Mouse (Mus musculus) stomach, postnatal 0 days (tissue): ENCODE data around the gene Plekho2. TPM values are rescaled to one million over a fixed set of nuclear protein-coding genes. Genes with fewer than 3 reads are reported as not detected.
A peak's percentile ranks its signal among the peaks of the same experiment; 100 is the strongest.

Source experiments
- ATAC-seq: fragments of 200-750 bp; cut with Nextera tagmentation; 2 replicates; pipeline ENCODE4 v1.8.0; 2017; ENCODE audit not compliant: low FRiP score, low TSS enrichment
- DNase-seq: peaks from one replicate; pipeline ENCODE4 v3.0.0-alpha.2; 2016; ENCODE audit warnings: low spot score
- H3K27ac ChIP-seq: fragments of 300-500 bp; sonication (generic); replicated peaks from 2 replicates; pipeline ENCODE4 v1.5.1; 2014; ENCODE audit warnings: mild to moderate bottlenecking, control low read depth
- H3K27me3 ChIP-seq: fragments of 300-500 bp; sonication (generic); 2 replicates; pipeline ENCODE4 v1.6.1; 2014; ENCODE audit warnings: low read length; ENCODE audit not compliant: control insufficient read depth, insufficient read depth
- H3K36me3 ChIP-seq: fragments of 300-500 bp; sonication (generic); 2 replicates; pipeline ENCODE4 v1.6.1; 2014; ENCODE audit warnings: low read length, mixed read lengths; ENCODE audit not compliant: control insufficient read depth, insufficient read depth
- H3K4me1 ChIP-seq: fragments of 300-500 bp; sonication (generic); replicated peaks from 2 replicates; pipeline ENCODE4 v1.6.1; 2014; ENCODE audit warnings: antibody characterized with exemption; ENCODE audit not compliant: control insufficient read depth, insufficient read depth
- H3K4me2 ChIP-seq: fragments of 300-500 bp; sonication (generic); replicated peaks from 2 replicates; pipeline ENCODE4 v1.6.1; 2014; ENCODE audit warnings: low read depth, mild to moderate bottlenecking, control low read depth, moderate library complexity
- H3K4me3 ChIP-seq: fragments of 300-500 bp; sonication (generic); 2 replicates; pipeline ENCODE4 v1.5.1; 2014; ENCODE audit warnings: low read depth, low read length, control low read depth
- H3K9ac ChIP-seq: fragments of 300-500 bp; sonication (generic); 2 replicates; pipeline ENCODE4 v1.6.1; 2014; ENCODE audit warnings: mild to moderate bottlenecking, low read length, control low read depth, mixed read lengths
- H3K9me3 ChIP-seq: fragments of 300-500 bp; sonication (generic); 2 replicates; pipeline ENCODE4 v1.6.1; 2016; ENCODE audit warnings: low read length; ENCODE audit not compliant: control insufficient read depth
- CTCF ChIP-seq: IDR thresholded peaks from 2 replicates; pipeline ENCODE4 v1.5.1; 2016; ENCODE audit warnings: antibody characterized with exemption, low read depth, mild to moderate bottlenecking, moderate library complexity
- EP300 ChIP-seq: optimal IDR thresholded peaks from 2 replicates; pipeline ENCODE3; 2016; ENCODE audit warnings: antibody characterized with exemption
- whole genome bisulfite sequencing: fragments of 180-500 bp; shearing (Covaris S2); extraction: QIAGEN DNeasy Blood & Tissue Kit; methylation state at CpG from one replicate; pipeline ENCODE4 v1.1.7; 2014; 5-methylcytosine and 5-hydroxymethylcytosine counted together
- polyA plus RNA-seq: library from polyadenylated mRNA; unstranded; fragments of >200 nt; fragmentation: Nextera tagmentation; extraction: Ambion mirVana; gene quantifications from 2 replicates; pipeline ENCODE4 v1.2.1, GENCODE M21; 2015

The Plekho2 gene
- polyA plus RNA-seq, 1 experiment from 2014 or later = 9.6 TPM

- no peak for ATAC-seq
- 91% methylated on average over 3 of the region's 3 CpGs for WGBS
- Histone ChIP-seq H3K9me3 (no peaks in the 10 kb centered on the region), H3K4me2 (no peak overlapping the region), H3K4me1 (0 out of 2 replicates have a peak, but pooled peaks cover 3% of the 10 kb centered on the region), H3K4me3 (no peak overlapping the region), H3K9ac (no peak overlapping the region), H3K36me3 (no peaks in the 10 kb centered on the region), H3K27me3 (no peaks in the 10 kb centered on the region), H3K27ac (no peak overlapping the region)
- DNase-seq = no peak
- TF ChIP-seq CTCF = no peak
- TF ChIP-seq EP300 = no peak
Observed at GRCm38 (mm10) chr9:65549139-65549538, 30.7 kb downstream of the Plekho2 start.

- WGBS = 45% methylated on average over 8 of the region's 8 CpGs
- Histone ChIP-seq H3K9ac (no peak overlapping the region), H3K4me3 (no peak overlapping the region), H3K9me3 (no peaks in the 10 kb centered on the region), H3K36me3 (no peaks in the 10 kb centered on the region), H3K27ac (no peak overlapping the region), H3K27me3 (no peaks in the 10 kb centered on the region), H3K4me1 (0 out of 2 replicates have a peak, but pooled peaks cover 3% of the 10 kb centered on the region), H3K4me2 (no peak overlapping the region)
- no peak for ATAC-seq
- no peak for DNase-seq
- TF ChIP-seq EP300 = no peak
- TF ChIP-seq CTCF = no peak
Observed at GRCm38 (mm10) chr9:65548311-65548710, 31.5 kb downstream of the Plekho2 start.

- no peak overlapping the region for H3K27ac ChIP-seq
- H3K4me2 ChIP-seq = no peak overlapping the region
- DNase-seq (no peak), ATAC-seq (no peak)
- H3K4me1 ChIP-seq = 0 out of 2 replicates have a peak, but pooled peaks cover 3% of the 10 kb centered on the region
- TF ChIP-seq EP300 (no peak), CTCF (no peak)
- 52% methylated on average over 4 of the region's 4 CpGs for WGBS
- no peaks in the 10 kb centered on the region for H3K27me3 ChIP-seq
- H3K36me3 ChIP-seq = no peaks in the 10 kb centered on the region
- H3K9me3 ChIP-seq = no peaks in the 10 kb centered on the region
- no peak overlapping the region for H3K4me3 ChIP-seq
- H3K9ac ChIP-seq = no peak overlapping the region
Observed at GRCm38 (mm10) chr9:65547844-65548243, 32.0 kb downstream of the Plekho2 start.

GRCm38 (mm10) chr9:65547111-65547510, 32.7 kb downstream of the Plekho2 start:
- no peak overlapping the region for H3K9ac ChIP-seq
- no peak for ATAC-seq
- H3K9me3 ChIP-seq = no peaks in the 10 kb centered on the region
- DNase-seq = no peak
- no peak overlapping the region for H3K4me3 ChIP-seq
- no peaks in the 10 kb centered on the region for H3K36me3 ChIP-seq
- H3K27me3 ChIP-seq = no peaks in the 10 kb centered on the region
- 0 out of 2 replicates have a peak, but pooled peaks cover 3% of the 10 kb centered on the region for H3K4me1 ChIP-seq
- 71% methylated on average over 5 of the region's 5 CpGs for WGBS
- no peak overlapping the region for H3K4me2 ChIP-seq
- peak overlapping the region; percentile 53; the same call in 1 of the 2 replicates for H3K27ac ChIP-seq
- TF ChIP-seq CTCF (no peak), EP300 (no peak)

- Histone ChIP-seq H3K36me3 (no peaks in the 10 kb centered on the region), H3K9ac (no peak overlapping the region), H3K4me1 (0 out of 2 replicates have a peak, but pooled peaks cover 6% of the 10 kb centered on the region), H3K9me3 (no peaks in the 10 kb centered on the region), H3K27ac (peak overlapping the region; percentile 53; the same call in 1 of the 2 replicates), H3K4me2 (no peak overlapping the region), H3K27me3 (no peaks in the 10 kb centered on the region), H3K4me3 (no peak overlapping the region)
- 33% methylated on average over 4 of the region's 4 CpGs for WGBS
- ATAC-seq (no peak), DNase-seq (no peak)
- TF ChIP-seq CTCF (no peak), EP300 (no peak)
Observed at GRCm38 (mm10) chr9:65546413-65546695, 33.5 kb downstream of the Plekho2 start.

GRCm38 (mm10) chr9:65545635-65546412, 34.0 kb downstream of the Plekho2 start:
- 71% methylated on average over 10 of the region's 10 CpGs for WGBS
- DNase-seq = no peak
- Histone ChIP-seq H3K27ac (peak overlapping the region; percentile 40; the same call in 1 of the 2 replicates), H3K4me2 (no peak overlapping the region), H3K9ac (no peak overlapping the region), H3K36me3 (no peaks in the 10 kb centered on the region), H3K9me3 (no peaks in the 10 kb centered on the region), H3K27me3 (no peaks in the 10 kb centered on the region), H3K4me1 (0 out of 2 replicates have a peak, but pooled peaks cover 5% of the 10 kb centered on the region), H3K4me3 (no peak overlapping the region)
- TF ChIP-seq EP300 (no peak), CTCF (no peak)
- no peak for ATAC-seq
